Mouse (Mus musculus): Measurements from ENCODE around the gene Myh3.

- TF ChIP-seq CTCF (IDR thresholded peaks at IDR 0.05; ENCODE audit: extremely low read depth, insufficient read depth, insufficient read length, insufficient replicate concordance) (no peak), POLR2A (IDR thresholded peaks at IDR 0.05; ENCODE audit: low read depth, low read length) (no peak)
These were observed 46.8 kb downstream of the Myh3 start for GRCm38 (mm10) chr11:67124943-67125342.

Measured in spleen, adult 2 months (tissue).